Mouse (Mus musculus): Measurements from ENCODE around the gene Rcn3. TPM values are rescaled to one million over a fixed set of nuclear protein-coding genes. Genes with fewer than 3 reads are reported as not detected.
"Not testable (repeated sequence)": the region's sequence is repeated elsewhere in the genome, so short reads cannot be mapped to it uniquely, and the experiment has no call there.

Rcn3 gene
- total RNA-seq, 2 experiments from 2014 or later = 32.0 to 36.4 TPM

GRCm38 (mm10) chr7:45125144-45125600 lies 33.2 kb upstream of the Rcn3 start:
- DNase-seq (ENCODE audit: low spot score in 2 of 2) = no peak

GRCm38 (mm10) chr7:45124224-45125143 lies 32.5 kb upstream of the Rcn3 start, which contains the start of gene Rps11:
Gene Rps11, minus strand, starts transcription at chr7:45124439.
- peak; percentile 96 for DNase-seq (ENCODE audit: low spot score in 2 of 2)

GRCm38 (mm10) chr7:45123186-45123570 lies 31.2 kb upstream of the Rcn3 start:
- DNase-seq (ENCODE audit: low spot score in 2 of 2) = no peak

DNA sequence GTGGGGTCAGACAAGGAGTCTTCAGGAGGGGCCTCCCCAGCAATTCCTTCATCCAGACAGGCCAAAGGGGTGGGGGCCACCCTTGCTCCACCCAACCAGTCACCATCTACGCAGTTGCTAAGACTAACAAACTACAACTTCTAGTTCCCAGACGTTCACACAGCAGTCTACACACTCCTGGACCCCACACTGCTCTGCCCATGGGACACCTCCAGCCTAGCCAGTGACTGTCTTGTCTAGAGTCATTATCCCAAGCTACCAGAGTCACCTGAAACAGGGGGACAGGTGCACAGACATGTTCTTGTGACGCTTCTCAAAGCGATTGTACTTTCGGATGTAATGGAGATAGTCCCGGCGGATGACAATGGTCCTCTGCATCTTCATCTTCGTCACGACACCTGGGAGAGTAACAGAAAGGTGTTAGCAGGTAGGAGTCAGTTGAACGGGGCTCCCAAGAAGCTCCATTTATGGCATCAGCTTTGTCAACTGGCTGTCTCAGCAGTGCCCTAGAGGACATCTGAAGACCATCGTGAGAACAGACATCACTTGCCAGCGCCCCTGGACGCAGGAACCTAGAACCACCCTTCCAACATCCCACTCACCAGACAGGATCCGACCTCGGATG lies 30.7 kb upstream of the Rcn3 start:
- DNase-seq (ENCODE audit: low spot score in 2 of 2) = no peak

DNA sequence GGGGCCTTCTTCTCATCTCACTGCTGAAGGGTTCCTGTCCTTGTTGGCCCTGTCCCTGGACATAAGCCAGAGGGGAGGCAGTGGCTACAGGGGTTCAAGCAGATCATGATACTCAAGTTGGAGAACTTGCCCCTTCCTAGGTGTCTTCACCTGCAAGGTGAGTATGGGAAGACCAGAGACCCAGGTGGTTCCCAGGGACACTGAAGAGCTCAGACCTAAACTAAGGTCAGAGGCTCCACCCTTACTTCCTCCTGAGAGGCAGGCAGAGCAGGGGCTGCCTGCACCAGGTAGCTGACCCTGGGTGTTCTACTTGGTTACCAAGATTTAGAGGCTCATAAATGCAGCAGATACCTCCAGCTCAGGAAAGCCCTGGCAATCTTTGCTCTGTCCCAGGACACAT lies 29.9 kb upstream of the Rcn3 start:
- no peak for DNase-seq (ENCODE audit: low spot score in 2 of 2)

GRCm38 (mm10) chr7:45121404-45121803 lies 29.4 kb upstream of the Rcn3 start:
- peak in 1 of 2 experiments; percentile 44 for DNase-seq (ENCODE audit: low spot score in 2 of 2)

GRCm38 (mm10) chr7:45119780-45120709 lies 28.0 kb upstream of the Rcn3 start:
- DNase-seq (ENCODE audit: low spot score in 2 of 2) = no peak

DNA sequence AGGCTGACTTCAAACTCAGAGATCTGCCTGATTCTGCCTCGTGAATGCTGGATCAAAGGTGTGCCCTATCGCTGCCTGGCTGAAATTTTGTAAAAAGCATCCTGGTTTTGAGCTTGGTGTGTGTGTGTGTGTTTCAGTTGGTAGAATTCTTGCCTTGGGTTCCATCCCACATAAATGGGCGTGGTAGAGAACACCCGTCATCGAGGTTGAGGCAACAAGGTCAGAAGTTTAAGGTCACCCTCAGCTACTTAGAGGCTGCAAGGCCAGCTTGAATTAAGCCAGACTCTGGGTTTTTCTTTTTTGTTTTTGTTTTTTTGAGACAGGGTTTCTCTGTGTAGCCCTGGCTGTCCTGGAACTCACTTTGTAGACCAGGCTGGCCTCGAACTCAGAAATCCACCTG lies 26.3 kb upstream of the Rcn3 start:
- DNase-seq (ENCODE audit: low spot score in 2 of 2) = no peak

GRCm38 (mm10) chr7:45117566-45117965 lies 25.5 kb upstream of the Rcn3 start:
- no peak for DNase-seq (ENCODE audit: low spot score in 2 of 2)

GRCm38 (mm10) chr7:45113476-45113875 lies 21.5 kb upstream of the Rcn3 start:
- DNase-seq (ENCODE audit: low spot score in 2 of 2) = no peak

- DNase-seq (ENCODE audit: low spot score in 2 of 2) = no peak
Measured at GRCm38 (mm10) chr7:45112529-45112928, 20.5 kb upstream of the Rcn3 start.

- no peak for DNase-seq (ENCODE audit: low spot score in 2 of 2)
Measured at GRCm38 (mm10) chr7:45111940-45112339, 19.9 kb upstream of the Rcn3 start.

DNA sequence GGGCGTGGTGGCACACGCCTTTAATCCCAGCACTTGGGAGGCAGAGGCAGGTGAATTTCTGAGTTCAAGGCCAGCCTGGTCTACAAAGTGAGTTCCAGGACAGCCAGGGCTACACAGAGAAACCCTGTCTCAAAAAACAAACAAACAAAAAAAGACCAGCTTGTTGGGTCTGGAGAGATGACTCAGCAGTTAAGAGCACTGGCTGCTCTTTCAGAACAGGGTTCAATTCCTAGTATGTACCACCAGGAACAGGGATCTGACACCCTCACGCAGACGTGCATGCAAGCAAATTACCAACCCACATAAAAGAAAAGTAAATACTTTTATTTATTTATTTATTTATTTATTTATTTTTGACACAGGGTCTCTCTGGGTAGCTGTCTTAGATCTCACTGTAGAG lies 18.1 kb upstream of the Rcn3 start:
- not testable (repeated sequence) for DNase-seq (ENCODE audit: low spot score in 2 of 2)

- DNase-seq (ENCODE audit: low spot score in 2 of 2) = no peak
Measured at GRCm38 (mm10) chr7:45107052-45107645, 15.1 kb upstream of the Rcn3 start.

GRCm38 (mm10) chr7:45106441-45106840 lies 14.4 kb upstream of the Rcn3 start:
- no peak for DNase-seq (ENCODE audit: low spot score in 2 of 2)

GRCm38 (mm10) chr7:45105491-45105890 lies 13.5 kb upstream of the Rcn3 start:
- DNase-seq (ENCODE audit: low spot score in 2 of 2) = no peak

DNA sequence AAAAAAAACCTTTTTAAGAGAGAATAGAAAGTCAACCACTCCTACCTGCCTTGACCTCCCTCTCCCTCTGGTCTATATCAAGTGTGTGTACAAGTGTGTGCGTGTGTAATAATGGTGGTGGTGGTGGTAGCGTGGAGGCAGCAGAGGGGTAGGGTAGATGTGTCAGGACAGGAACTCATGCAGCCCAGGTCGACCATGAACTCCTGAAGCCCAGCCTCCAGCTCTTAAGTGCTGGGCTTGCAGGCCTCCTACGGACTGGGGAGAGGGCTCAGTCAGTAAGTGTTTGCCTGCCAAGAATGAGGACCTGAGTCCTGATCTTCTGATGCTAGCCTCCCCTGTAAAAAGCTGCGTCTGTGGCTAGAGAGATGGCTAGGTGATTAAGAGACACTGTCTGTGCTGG lies 12.9 kb upstream of the Rcn3 start:
- DNase-seq (ENCODE audit: low spot score in 2 of 2) = no peak

- peak; percentile 66 to 72 for DNase-seq (ENCODE audit: low spot score in 2 of 2)
Measured at GRCm38 (mm10) chr7:45103652-45104180, 11.7 kb upstream of the Rcn3 start, which contains the start of gene Fcgrt. Gene Fcgrt, minus strand, starts transcription at chr7:45103851.

GRCm38 (mm10) chr7:45102940-45103585 lies 11.0 kb upstream of the Rcn3 start:
- DNase-seq (ENCODE audit: low spot score in 2 of 2) = no peak

DNA sequence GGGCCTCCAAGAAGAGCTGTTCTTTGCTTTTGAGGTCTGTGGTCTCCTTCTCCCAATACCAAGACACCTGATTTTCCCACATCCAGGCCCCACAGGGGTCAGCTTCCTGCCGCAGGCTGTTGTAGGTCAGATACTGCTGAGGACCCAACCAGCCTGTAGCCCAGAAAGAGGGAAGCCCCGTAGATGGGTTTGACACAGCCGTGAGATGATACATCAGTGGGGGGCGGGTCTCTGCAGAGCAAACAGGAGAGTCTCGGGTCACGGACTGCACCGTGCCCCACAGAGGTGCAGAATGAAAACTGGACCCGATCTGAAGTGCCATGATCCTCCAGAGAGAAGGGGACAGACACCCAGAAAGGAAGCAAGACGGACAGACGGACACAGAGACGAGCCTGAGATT lies 10.4 kb upstream of the Rcn3 start:
- DNase-seq (ENCODE audit: low spot score in 2 of 2) = no peak
